Mouse (Mus musculus): ENCODE results near the gene Fam83f.

- TF ChIP-seq CTCF (IDR thresholded peaks at IDR 0.05; ENCODE audit: extremely low read depth, insufficient read depth, insufficient read length, insufficient replicate concordance) = no peak
- no peak for TF ChIP-seq POLR2A (IDR thresholded peaks at IDR 0.05; ENCODE audit: low read depth, low read length)
Observed at GRCm38 (mm10) chr15:80630711-80631110, 40.9 kb upstream of the Fam83f start.
